Mouse (Mus musculus) hindbrain, embryonic 11.5 days (tissue): Measurements from ENCODE around the gene Lias. TPM values are rescaled to one million over a fixed set of nuclear protein-coding genes. Genes with fewer than 3 reads are reported as not detected.

ENCODE experiments used
- ATAC-seq: fragments of 200-750 bp; cut with Nextera tagmentation; 2 replicates; pipeline ENCODE4 v1.8.0; 2017; ENCODE audit warnings: mild to moderate bottlenecking, moderate TSS enrichment, moderate library complexity; ENCODE audit not compliant: low FRiP score
- DNase-seq: peaks from one replicate; pipeline ENCODE4 v3.0.0-alpha.2; 2015; ENCODE audit warnings: low spot score
- H3K27ac ChIP-seq: fragments of 300-500 bp; sonication (generic); 2 replicates; pipeline ENCODE4 v1.5.1; 2014; ENCODE audit warnings: mild to moderate bottlenecking, low read depth, low read length
- H3K27me3 ChIP-seq: fragments of 300-500 bp; sonication (generic); 2 replicates; pipeline ENCODE4 v1.6.1; 2014; ENCODE audit warnings: mild to moderate bottlenecking, low read length, moderate library complexity, mixed read lengths; ENCODE audit not compliant: control insufficient read depth, insufficient read depth
- H3K36me3 ChIP-seq: fragments of 300-500 bp; sonication (generic); 2 replicates; pipeline ENCODE4 v1.6.1; 2014; ENCODE audit warnings: mild to moderate bottlenecking, low read length, moderate library complexity, mixed read lengths; ENCODE audit not compliant: control insufficient read depth, insufficient read depth
- H3K4me1 ChIP-seq: fragments of 300-500 bp; sonication (generic); replicated peaks from 2 replicates; pipeline ENCODE4 v1.6.1; 2014; ENCODE audit warnings: low read length, mixed read lengths; ENCODE audit not compliant: control insufficient read depth, insufficient read depth
- H3K4me2 ChIP-seq: fragments of 300-500 bp; sonication (generic); replicated peaks from 2 replicates; pipeline ENCODE4 v1.6.1; 2014; ENCODE audit warnings: mild to moderate bottlenecking, low read depth, low read length
- H3K4me3 ChIP-seq: fragments of 300-500 bp; sonication (generic); 2 replicates; pipeline ENCODE4 v1.5.1; 2014; ENCODE audit warnings: low read depth, low read length
- H3K9ac ChIP-seq: fragments of 300-500 bp; sonication (generic); 2 replicates; pipeline ENCODE4 v1.6.1; 2014; ENCODE audit warnings: low read depth, low read length
- H3K9me3 ChIP-seq: fragments of 300-500 bp; sonication (generic); 2 replicates; pipeline ENCODE4 v1.6.1; 2016; ENCODE audit warnings: low read length; ENCODE audit not compliant: control insufficient read depth
- WGBS: fragments of 180-500 bp; shearing (Covaris S2); extraction: QIAGEN DNeasy Blood & Tissue Kit; methylation state at CpG from one replicate; pipeline ENCODE4 v1.1.7; 2014; 5-methylcytosine and 5-hydroxymethylcytosine counted together
- polyA plus RNA-seq: library from polyadenylated mRNA; unstranded; fragments of >200 nt; fragmentation: Nextera tagmentation; extraction: Ambion mirVana; gene quantifications from 2 replicates; pipeline ENCODE4 v1.2.1, GENCODE M21; 2014

The Lias gene
- polyA plus RNA-seq, 1 experiment from 2014 or later = 64.7 TPM

DNA sequence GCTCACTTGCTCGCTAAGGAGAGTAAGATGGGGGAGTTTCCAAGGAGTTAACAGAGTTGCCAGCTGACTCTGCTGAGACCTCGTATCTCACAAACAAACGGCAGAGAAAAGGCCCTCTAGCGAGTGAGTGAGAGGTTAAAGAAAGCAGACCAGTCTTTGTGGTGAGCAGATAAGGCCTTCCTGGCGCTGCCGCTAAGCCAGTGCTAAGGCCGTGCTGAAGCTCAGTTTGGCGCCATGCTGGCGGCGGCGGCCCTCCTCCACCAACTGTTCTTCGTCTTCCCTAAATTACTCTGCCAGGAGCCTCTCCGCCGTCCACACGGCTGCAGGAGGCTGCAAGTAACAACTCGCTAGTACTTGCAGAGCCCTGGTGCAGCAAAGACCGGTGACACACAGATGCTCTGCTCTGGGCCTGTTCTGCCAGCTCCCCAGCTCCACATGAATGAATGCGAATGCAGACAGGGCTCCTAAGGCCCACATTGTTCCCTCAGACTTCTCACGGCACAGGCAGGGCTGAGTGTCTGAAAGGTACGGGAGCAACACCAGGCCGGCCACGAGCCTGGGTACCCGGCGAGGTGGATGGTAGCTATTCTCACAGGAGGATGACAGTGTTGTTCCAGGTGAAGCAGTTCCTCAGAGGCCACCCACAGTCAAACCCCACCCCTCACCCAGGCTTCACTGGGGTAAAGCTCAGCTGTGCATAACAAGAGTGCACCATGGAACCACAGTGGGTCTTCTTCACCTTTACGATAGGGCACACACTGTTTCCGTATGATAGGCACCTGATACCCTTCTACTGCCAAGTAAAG is 24.6 kb downstream of the Lias start:
- DNase-seq (peak; percentile 47), ATAC-seq (no peak)
- Histone ChIP-seq H3K4me2 (no peak overlapping the region), H3K9me3 (no peaks in the 10 kb centered on the region), H3K4me3 (no peak overlapping the region), H3K4me1 (no peaks in the 10 kb centered on the region), H3K9ac (0 out of 2 replicates have a peak overlapping the region, but pooled peaks have one; percentile 16), H3K27ac (0 out of 2 replicates have a peak overlapping the region, but pooled peaks have one; percentile 27), H3K27me3 (no peaks in the 10 kb centered on the region), H3K36me3 (peaks cover 3% of the 10 kb centered on the region; the same call in 1 of the 2 replicates)
- 22% methylated on average over 26 of the region's 26 CpGs for WGBS

GRCm38 (mm10) chr5:65419136-65419535 is 27.8 kb downstream of the Lias start:
- WGBS = 83% methylated on average over 10 of the region's 10 CpGs
- Histone ChIP-seq H3K36me3 (no peaks in the 10 kb centered on the region), H3K9me3 (no peaks in the 10 kb centered on the region), H3K27me3 (no peaks in the 10 kb centered on the region), H3K4me1 (no peaks in the 10 kb centered on the region), H3K27ac (no peak overlapping the region), H3K4me2 (no peak overlapping the region), H3K4me3 (no peak overlapping the region), H3K9ac (no peak overlapping the region)
- ATAC-seq (no peak), DNase-seq (no peak)

GRCm38 (mm10) chr5:65420822-65421221 is 29.5 kb downstream of the Lias start:
- DNase-seq = no peak
- H3K4me2 ChIP-seq = no peak overlapping the region
- no peak overlapping the region for H3K9ac ChIP-seq
- H3K9me3 ChIP-seq = no peaks in the 10 kb centered on the region
- no peaks in the 10 kb centered on the region for H3K4me1 ChIP-seq
- H3K36me3 ChIP-seq = no peaks in the 10 kb centered on the region
- no peak overlapping the region for H3K4me3 ChIP-seq
- 85% methylated on average over 6 of the region's 6 CpGs for WGBS
- no peak overlapping the region for H3K27ac ChIP-seq
- no peak for ATAC-seq
- no peaks in the 10 kb centered on the region for H3K27me3 ChIP-seq

- WGBS = 92% methylated on average over 8 of the region's 8 CpGs
- Histone ChIP-seq H3K4me1 (no peaks in the 10 kb centered on the region), H3K4me3 (no peak overlapping the region), H3K27me3 (no peaks in the 10 kb centered on the region), H3K9me3 (no peaks in the 10 kb centered on the region), H3K4me2 (no peak overlapping the region), H3K9ac (no peak overlapping the region), H3K27ac (no peak overlapping the region), H3K36me3 (no peaks in the 10 kb centered on the region)
- no peak for ATAC-seq
- DNase-seq = no peak
Measured at GRCm38 (mm10) chr5:65422803-65423202, 31.5 kb downstream of the Lias start.

- H3K4me3 ChIP-seq = no peak overlapping the region
- DNase-seq (no peak), ATAC-seq (no peak)
- no peak overlapping the region for H3K4me2 ChIP-seq
- 93% methylated on average over 6 of the region's 6 CpGs for WGBS
- H3K27ac ChIP-seq = no peak overlapping the region
- H3K9ac ChIP-seq = no peak overlapping the region
- H3K27me3 ChIP-seq = no peaks in the 10 kb centered on the region
- H3K36me3 ChIP-seq = no peaks in the 10 kb centered on the region
- H3K4me1 ChIP-seq = no peaks in the 10 kb centered on the region
- H3K9me3 ChIP-seq = no peaks in the 10 kb centered on the region
Measured at GRCm38 (mm10) chr5:65424215-65424614, 32.9 kb downstream of the Lias start.

DNA sequence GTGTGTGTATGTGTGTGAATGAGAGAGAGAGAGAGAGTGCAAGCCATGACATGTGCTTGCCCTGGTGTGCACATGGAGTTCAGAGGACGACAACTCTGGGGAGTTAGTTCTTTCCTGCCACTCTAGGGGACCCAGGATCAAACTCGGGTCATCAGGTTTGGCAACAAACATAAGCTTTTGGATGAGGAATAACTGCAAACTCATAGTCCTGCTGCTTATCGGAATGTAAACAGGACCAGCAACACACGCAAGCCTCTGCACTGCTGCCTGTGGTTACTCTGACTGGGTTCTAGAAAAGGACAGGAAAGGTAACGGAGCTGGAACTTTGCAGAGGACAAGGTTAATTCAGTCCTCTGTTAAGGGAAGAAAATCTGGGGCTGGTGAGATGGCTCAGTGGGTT is 34.0 kb downstream of the Lias start:
- H3K4me2 ChIP-seq = no peak overlapping the region
- H3K27me3 ChIP-seq = no peaks in the 10 kb centered on the region
- DNase-seq (no peak), ATAC-seq (no peak)
- no peaks in the 10 kb centered on the region for H3K9me3 ChIP-seq
- no peak overlapping the region for H3K9ac ChIP-seq
- H3K4me3 ChIP-seq = no peak overlapping the region
- no peak overlapping the region for H3K27ac ChIP-seq
- 93% methylated on average over 5 of the region's 5 CpGs for WGBS
- no peaks in the 10 kb centered on the region for H3K36me3 ChIP-seq
- H3K4me1 ChIP-seq = no peaks in the 10 kb centered on the region

- ATAC-seq = no peak
- no peak overlapping the region for H3K27ac ChIP-seq
Measured at GRCm38 (mm10) chr5:65428321-65428720, 37.0 kb downstream of the Lias start.

GRCm38 (mm10) chr5:65429441-65429840 is 38.1 kb downstream of the Lias start:
- H3K27ac ChIP-seq = no peak overlapping the region
- no peaks in the 10 kb centered on the region for H3K36me3 ChIP-seq
- H3K9ac ChIP-seq = no peak overlapping the region
- no peak for ATAC-seq
- no peak overlapping the region for H3K4me2 ChIP-seq
- H3K9me3 ChIP-seq = no peaks in the 10 kb centered on the region
- no peaks in the 10 kb centered on the region for H3K27me3 ChIP-seq
- H3K4me3 ChIP-seq = no peak overlapping the region
- no peaks in the 10 kb centered on the region for H3K4me1 ChIP-seq
- DNase-seq = no peak
- WGBS = 87% methylated on average over 5 of the region's 5 CpGs

More at GRCm38 (mm10) chr5:65428321-65428720, 37.0 kb downstream of the Lias start:
- Histone ChIP-seq H3K9me3 (no peaks in the 10 kb centered on the region), H3K4me2 (no peak overlapping the region), H3K9ac (no peak overlapping the region), H3K36me3 (no peaks in the 10 kb centered on the region), H3K4me3 (no peak overlapping the region), H3K4me1 (no peaks in the 10 kb centered on the region), H3K27me3 (no peaks in the 10 kb centered on the region)
- DNase-seq = no peak
- WGBS = 53% methylated on average over 4 of the region's 4 CpGs
